Mouse (Mus musculus) embryonic facial prominence, embryonic 14.5 days (tissue): ENCODE data around the gene Krba1. TPM values are rescaled to one million over a fixed set of nuclear protein-coding genes. Genes with fewer than 3 reads are reported as not detected.

Experiments used
- ATAC-seq: fragments of 200-750 bp; cut with Nextera tagmentation; 2 replicates; pipeline ENCODE4 v1.8.0; 2017; ENCODE audit warnings: low read depth, moderate number of reproducible peaks, moderate TSS enrichment
- DNase-seq: peaks from one replicate; pipeline ENCODE4 v3.0.0-alpha.2; 2015; ENCODE audit warnings: low spot score
- H3K27ac ChIP-seq: fragments of 300-500 bp; sonication (generic); replicated peaks from 2 replicates; pipeline ENCODE4 v1.5.1; 2014; ENCODE audit warnings: low read depth, mild to moderate bottlenecking, low read length, moderate library complexity
- H3K27me3 ChIP-seq: fragments of 300-500 bp; sonication (generic); replicated peaks from 2 replicates; pipeline ENCODE4 v1.6.1; 2014; ENCODE audit warnings: low read length; ENCODE audit not compliant: control insufficient read depth, insufficient read depth
- H3K36me3 ChIP-seq: fragments of 300-500 bp; sonication (generic); 2 replicates; pipeline ENCODE4 v1.6.1; 2014; ENCODE audit warnings: low read length, mixed read lengths; ENCODE audit not compliant: control insufficient read depth, insufficient read depth
- H3K4me1 ChIP-seq: fragments of 300-500 bp; sonication (generic); 2 replicates; pipeline ENCODE4 v1.6.1; 2014; ENCODE audit warnings: antibody characterized with exemption, low read length; ENCODE audit not compliant: control insufficient read depth, insufficient read depth
- H3K4me2 ChIP-seq: fragments of 300-500 bp; sonication (generic); 2 replicates; pipeline ENCODE4 v1.6.1; 2014; ENCODE audit warnings: low read depth, mild to moderate bottlenecking, low read length, moderate library complexity, mixed read lengths
- H3K4me3 ChIP-seq: fragments of 300-500 bp; sonication (generic); 2 replicates; pipeline ENCODE4 v1.5.1; 2014; ENCODE audit warnings: low read depth, mild to moderate bottlenecking, low read length
- H3K9ac ChIP-seq: fragments of 300-500 bp; sonication (generic); 2 replicates; pipeline ENCODE4 v1.6.1; 2014; ENCODE audit warnings: low read depth, mild to moderate bottlenecking, low read length, moderate library complexity, mixed read lengths
- H3K9me3 ChIP-seq: fragments of 300-500 bp; sonication (generic); 2 replicates; pipeline ENCODE4 v1.6.1; 2016; ENCODE audit warnings: low read length; ENCODE audit not compliant: control insufficient read depth
- WGBS: fragments of 180-500 bp; shearing (Covaris S2); extraction: QIAGEN DNeasy Blood & Tissue Kit; methylation state at CpG from one replicate; pipeline ENCODE4 v1.1.7; 2014; 5-methylcytosine and 5-hydroxymethylcytosine counted together
- polyA plus RNA-seq: library from polyadenylated mRNA; unstranded; fragments of >200 nt; fragmentation: Nextera tagmentation; extraction: Ambion mirVana; gene quantifications from 2 replicates; pipeline ENCODE4 v1.2.1, GENCODE M21; 2014

Krba1 gene
- 18.0 and 23.0 TPM in 2 replicates for polyA plus RNA-seq

- ATAC-seq = peak; percentile 97
- peak within 1 kb of the TSS; percentile 69 for H3K27ac ChIP-seq
- WGBS = 2% methylated on average over 44 of the region's 65 CpGs
These were observed at the start of gene Krba1 for GRCm38 (mm10) chr6:48395105-48396007. Gene Krba1, plus strand, starts transcription at chr6:48395586.

DNA sequence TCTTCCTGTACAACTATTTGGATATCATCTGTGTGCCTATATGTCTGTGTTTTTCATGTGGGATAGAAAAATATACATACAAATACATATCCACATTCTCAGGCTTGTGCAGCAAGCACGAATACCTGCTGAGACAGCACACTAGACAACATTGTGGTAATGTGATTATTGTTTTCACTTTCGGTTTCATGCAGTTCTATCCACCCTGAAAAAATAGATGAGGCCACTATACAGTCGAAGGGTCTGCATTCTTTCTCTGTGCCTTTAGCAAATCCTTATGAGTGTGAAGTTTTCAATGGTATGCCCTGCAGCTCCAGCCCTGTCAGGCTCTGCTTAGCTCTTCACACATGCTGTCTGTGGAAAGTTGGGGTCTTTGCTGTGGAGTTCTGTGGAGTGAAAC is 36.5 kb upstream of the Krba1 start:
- Histone ChIP-seq H3K4me2 (no peak overlapping the region), H3K4me1 (no peaks in the 10 kb centered on the region), H3K27me3 (no peaks in the 10 kb centered on the region), H3K4me3 (no peak overlapping the region), H3K36me3 (no peaks in the 10 kb centered on the region), H3K27ac (no peak overlapping the region), H3K9me3 (no peaks in the 10 kb centered on the region), H3K9ac (no peak overlapping the region)
- WGBS = 69% methylated on average over 3 of the region's 3 CpGs
- no peak for DNase-seq
- ATAC-seq = no peak

More at GRCm38 (mm10) chr6:48395105-48396007, at the start of gene Krba1:
- Histone ChIP-seq H3K9ac (peak within 1 kb of the TSS; percentile 79), H3K4me1 (peaks cover 9% of the 10 kb centered on the region; the same call in 1 of the 2 replicates), H3K9me3 (no peaks in the 10 kb centered on the region), H3K4me3 (peak within 1 kb of the TSS; percentile 66), H3K36me3 (no peaks in the 10 kb centered on the region), H3K4me2 (peak within 1 kb of the TSS; percentile 66), H3K27me3 (0 out of 2 replicates have a peak, but pooled peaks cover 3% of the 10 kb centered on the region)
- peak; percentile 93 for DNase-seq

DNA sequence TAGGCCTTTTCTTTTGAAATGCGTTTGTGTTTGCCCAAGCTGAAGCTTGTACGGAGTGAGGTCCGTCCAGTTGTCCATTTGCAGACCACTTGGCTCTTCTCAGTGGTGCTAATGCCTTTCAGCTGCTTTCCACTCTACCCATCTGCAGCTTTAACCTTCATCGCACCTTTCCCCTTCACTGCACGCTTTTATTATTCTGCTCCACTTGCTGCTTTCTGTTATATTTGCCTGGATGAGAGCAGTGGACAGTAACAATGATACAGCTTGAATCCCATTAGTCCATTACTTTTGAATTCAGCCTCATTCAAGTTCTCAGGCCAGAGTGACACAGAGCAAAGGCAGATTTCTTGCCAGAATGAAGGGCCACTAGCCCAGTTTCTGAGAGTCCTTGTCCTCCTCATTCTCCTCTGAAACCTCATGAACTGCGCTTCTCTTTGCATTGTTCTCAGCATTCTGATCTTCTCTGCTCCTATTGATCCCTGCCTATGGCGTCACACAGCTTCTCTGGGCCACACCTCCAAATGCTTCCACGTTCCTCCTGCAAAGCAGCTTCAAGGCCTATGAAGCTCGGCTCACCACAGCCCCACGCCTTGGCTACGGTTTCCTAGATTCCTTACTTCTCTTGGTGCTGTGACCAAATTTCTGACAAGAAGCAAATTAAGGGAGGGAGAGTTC is 28.9 kb upstream of the Krba1 start:
- ATAC-seq = peak; percentile 62; the same call in 1 of the 2 replicates
- H3K36me3 ChIP-seq = no peaks in the 10 kb centered on the region
- peaks cover 5% of the 10 kb centered on the region; the same call in 1 of the 2 replicates for H3K4me1 ChIP-seq
- no peak overlapping the region for H3K4me2 ChIP-seq
- H3K4me3 ChIP-seq = no peak overlapping the region
- H3K27ac ChIP-seq = no peak overlapping the region
- H3K27me3 ChIP-seq = no peaks in the 10 kb centered on the region
- H3K9ac ChIP-seq = no peak overlapping the region
- DNase-seq = peak; percentile 54
- 43% methylated on average over 11 of the region's 11 CpGs for WGBS
- H3K9me3 ChIP-seq = no peaks in the 10 kb centered on the region

GRCm38 (mm10) chr6:48388221-48388620 is 7.2 kb upstream of the Krba1 start:
- Histone ChIP-seq H3K27ac (no peak overlapping the region), H3K36me3 (no peaks in the 10 kb centered on the region), H3K9me3 (no peaks in the 10 kb centered on the region), H3K27me3 (no peaks in the 10 kb centered on the region), H3K4me1 (no peaks in the 10 kb centered on the region), H3K4me3 (no peak overlapping the region), H3K4me2 (no peak overlapping the region), H3K9ac (no peak overlapping the region)
- 62% methylated on average over 3 of the region's 3 CpGs for WGBS
- no peak for ATAC-seq
- DNase-seq = no peak

GRCm38 (mm10) chr6:48393811-48394210 is 1.6 kb upstream of the Krba1 start:
- no peak for ATAC-seq
- Histone ChIP-seq H3K27ac (no peak overlapping the region), H3K9ac (no peak overlapping the region), H3K9me3 (no peaks in the 10 kb centered on the region), H3K27me3 (0 out of 2 replicates have a peak, but pooled peaks cover 3% of the 10 kb centered on the region), H3K4me3 (no peak overlapping the region), H3K4me1 (peaks cover 9% of the 10 kb centered on the region; the same call in 1 of the 2 replicates), H3K4me2 (no peak overlapping the region), H3K36me3 (no peaks in the 10 kb centered on the region)
- DNase-seq = no peak

- WGBS = 29% methylated on average over 15 of the region's 15 CpGs
- no peaks in the 10 kb centered on the region for H3K9me3 ChIP-seq
- 0 out of 2 replicates have a peak, but pooled peaks cover 3% of the 10 kb centered on the region for H3K27me3 ChIP-seq
- no peak for DNase-seq
- H3K4me2 ChIP-seq = peak overlapping the region; percentile 66
- no peaks in the 10 kb centered on the region for H3K36me3 ChIP-seq
- no peak for ATAC-seq
- H3K27ac ChIP-seq = peak overlapping the region; percentile 69
- peak overlapping the region; percentile 66 for H3K4me3 ChIP-seq
- peaks cover 9% of the 10 kb centered on the region; the same call in 1 of the 2 replicates for H3K4me1 ChIP-seq
- peak overlapping the region; percentile 79 for H3K9ac ChIP-seq
These were observed 716 bp downstream of the Krba1 start for GRCm38 (mm10) chr6:48396008-48396595.

DNA sequence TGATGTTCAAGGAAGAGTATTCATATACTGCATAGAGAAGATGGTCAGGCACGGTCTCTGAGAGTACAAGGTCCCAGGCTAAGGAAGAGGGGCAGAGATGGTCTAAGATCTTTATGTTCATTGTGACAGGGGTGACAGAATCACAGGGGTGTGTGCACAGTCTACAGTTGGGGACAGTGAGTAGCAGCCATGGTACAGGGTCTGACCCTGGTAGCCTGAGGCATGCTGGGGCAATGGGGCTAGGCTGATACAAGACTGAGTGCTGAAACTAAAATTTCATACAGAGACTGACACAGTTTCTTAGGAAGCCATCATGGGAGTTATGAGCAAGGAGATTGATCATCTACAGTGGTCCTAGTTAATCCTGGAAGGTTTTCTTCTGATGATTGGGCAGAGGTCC is 1.3 kb downstream of the Krba1 start:
- Histone ChIP-seq H3K9me3 (no peaks in the 10 kb centered on the region), H3K4me1 (peaks cover 9% of the 10 kb centered on the region; the same call in 1 of the 2 replicates), H3K27me3 (0 out of 2 replicates have a peak, but pooled peaks cover 3% of the 10 kb centered on the region), H3K4me3 (peak overlapping the region; percentile 66), H3K4me2 (peak overlapping the region; percentile 66), H3K9ac (peak overlapping the region; percentile 79), H3K36me3 (no peaks in the 10 kb centered on the region), H3K27ac (no peak overlapping the region)
- 92% methylated on average over 1 of the region's 1 CpGs for WGBS
- DNase-seq (no peak), ATAC-seq (no peak)

DNA sequence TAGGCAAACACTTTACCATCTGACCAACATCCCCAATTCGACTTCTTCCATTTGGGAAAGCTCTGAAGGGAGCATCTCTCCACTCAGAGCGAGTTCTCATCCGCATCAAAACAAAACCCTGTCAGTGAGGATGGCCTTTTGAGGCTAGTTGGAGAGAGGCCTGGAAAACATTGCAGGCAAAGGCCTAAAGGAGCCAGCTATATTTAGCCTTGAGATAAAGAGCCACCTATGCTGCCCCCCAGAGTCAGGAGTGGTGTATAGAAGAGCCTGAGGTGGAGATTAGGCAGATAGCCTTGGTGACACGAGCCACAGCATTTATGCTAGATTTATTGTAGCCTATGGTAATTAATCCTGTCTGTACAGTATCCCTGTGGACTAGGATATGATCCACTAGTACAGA is 1.9 kb downstream of the Krba1 start:
- ATAC-seq = no peak

More for the DNA sequence above, 1.9 kb downstream of the Krba1 start:
- Histone ChIP-seq H3K4me3 (no peak overlapping the region), H3K27ac (no peak overlapping the region), H3K9ac (peak overlapping the region; percentile 79; the same call in 1 of the 2 replicates), H3K9me3 (no peaks in the 10 kb centered on the region), H3K36me3 (no peaks in the 10 kb centered on the region), H3K4me1 (peaks cover 9% of the 10 kb centered on the region; the same call in 1 of the 2 replicates), H3K4me2 (peak overlapping the region; percentile 66; the same call in 1 of the 2 replicates), H3K27me3 (0 out of 2 replicates have a peak, but pooled peaks cover 3% of the 10 kb centered on the region)
- WGBS = 64% methylated on average over 4 of the region's 4 CpGs
- peak; percentile 50 for DNase-seq
